Comparison of ENCODE assay signal across 22 mouse cellular contexts in the genomic region with DNA sequence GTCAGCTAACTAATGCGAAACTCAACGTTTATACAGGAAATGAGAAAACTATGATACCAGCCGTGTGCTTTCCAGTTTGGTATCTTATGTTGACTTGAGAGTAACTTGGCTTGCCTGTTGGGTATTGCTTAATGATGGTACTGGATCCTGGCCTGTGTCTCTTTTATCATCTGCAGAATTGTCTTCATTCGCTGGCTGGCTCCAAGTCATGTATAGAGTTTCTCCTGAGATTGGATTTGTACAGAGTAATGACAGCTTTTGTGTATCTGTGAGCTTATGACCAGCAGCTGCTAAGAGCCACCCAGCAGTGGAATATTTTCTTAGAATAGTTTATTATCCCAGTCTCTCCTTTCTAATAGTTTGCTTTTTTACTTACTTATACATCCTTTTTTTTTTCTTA.
DNase-seq lines count a peak whose midpoint lies in the region; ATAC-seq and TF ChIP-seq lines count a peak whose summit lies in the region.
"Had no signal": no experiment of that assay in that cellular context is flagged by ENCODE, and none has a peak within 500 bp of the region (broad histone marks: within the 10 kb centered on the region; RNA-seq: fewer than 3 reads in every experiment).

No protein-coding gene starts in this region.

- H3K4me2 ChIP-seq in liver, postnatal 0 days (ENCODE audit: low read depth, low read length), result no peak overlapping the region
- no peak overlapping the region for H3K4me2 ChIP-seq in lung, embryonic 14.5 days
- H3K4me2 ChIP-seq in lung, embryonic 16.5 days (ENCODE audit: low read depth, low read length), result no peak overlapping the region
- no peak overlapping the region for H3K4me2 ChIP-seq in lung, postnatal 0 days (replicated peaks; ENCODE audit: low read depth, low read length)

- H3K9ac ChIP-seq in liver, adult 2 months (ENCODE audit: low read depth, low read length), result no peak overlapping the region
- H3K9ac ChIP-seq in liver, postnatal 0 days (replicated peaks), result no peak overlapping the region
- no peak overlapping the region for H3K9ac ChIP-seq in lung, embryonic 14.5 days
- H3K9ac ChIP-seq in lung, embryonic 16.5 days (ENCODE audit: low read length), result no peak overlapping the region
- H3K9ac ChIP-seq in lung, postnatal 0 days (replicated peaks; ENCODE audit: low read depth), result no peak overlapping the region

- no peak overlapping the region for H3K27ac ChIP-seq in liver, adult 2 months (replicated peaks; ENCODE audit: insufficient read depth, low read depth, low read length)
- H3K27ac ChIP-seq in liver, postnatal 0 days (ENCODE audit: low read depth), result no peak overlapping the region
- H3K27ac ChIP-seq in lung, embryonic 14.5 days (ENCODE audit: low read depth), result no peak overlapping the region
- H3K27ac ChIP-seq in lung, embryonic 16.5 days (ENCODE audit: low read length), result peak overlapping the region; percentile 65
- no peak overlapping the region for H3K27ac ChIP-seq in lung, postnatal 0 days (ENCODE audit: low read length)

- H3K9me3 ChIP-seq in liver, postnatal 0 days (ENCODE audit: low read length), result no peaks in the 10 kb centered on the region
- H3K9me3 ChIP-seq in lung, embryonic 14.5 days (ENCODE audit: low read depth, low read length), result no peaks in the 10 kb centered on the region
- no peaks in the 10 kb centered on the region for H3K9me3 ChIP-seq in lung, embryonic 16.5 days (ENCODE audit: control insufficient read depth, low read length)
- no peaks in the 10 kb centered on the region for H3K9me3 ChIP-seq in lung, postnatal 0 days (ENCODE audit: low read length)
- H3K9me3 ChIP-seq: G1E had no signal

- no peak overlapping the region for H3K4me3 ChIP-seq in liver, adult 2 months (ENCODE audit: insufficient read depth, low read depth, low read length)
- H3K4me3 ChIP-seq in liver, postnatal 0 days (ENCODE audit: low read depth, low read length), result no peak overlapping the region
- H3K4me3 ChIP-seq in lung, embryonic 14.5 days (ENCODE audit: low read depth, low read length), result no peak overlapping the region
- no peak overlapping the region for H3K4me3 ChIP-seq in lung, embryonic 16.5 days (ENCODE audit: low read length)
- no peak overlapping the region for H3K4me3 ChIP-seq in lung, postnatal 0 days (ENCODE audit: low read depth, low read length)

- no peaks in the 10 kb centered on the region for H3K36me3 ChIP-seq in liver, adult 2 months (ENCODE audit: control insufficient read depth, insufficient read depth, low read length)
- H3K36me3 ChIP-seq in liver, postnatal 0 days (replicated peaks; ENCODE audit: insufficient read depth, low read length), result no peaks in the 10 kb centered on the region
- no peaks in the 10 kb centered on the region for H3K36me3 ChIP-seq in lung, embryonic 14.5 days (ENCODE audit: insufficient read depth)
- no peaks in the 10 kb centered on the region for H3K36me3 ChIP-seq in lung, embryonic 16.5 days (ENCODE audit: control insufficient read depth, insufficient read depth, low read length)
- H3K36me3 ChIP-seq in lung, postnatal 0 days (ENCODE audit: insufficient read depth, low read length), result no peaks in the 10 kb centered on the region
- H3K36me3 ChIP-seq: G1E had no signal

- ATAC-seq in liver, postnatal 0 days, result no peak
- no peak for ATAC-seq in lung, embryonic 14.5 days (ENCODE audit: insufficient read depth)
- ATAC-seq in lung, embryonic 16.5 days (ENCODE audit: low read depth), result peak; percentile 74
- peak; percentile 77 for ATAC-seq in lung, postnatal 0 days
- ATAC-seq: activated CD4-positive, CD25-positive, alpha-beta regulatory T cell, adult 4 months; CD4-positive, CD25-positive, alpha-beta regulatory T cell, adult 4 months; Patski had no signal

- TF ChIP-seq POLR2A in liver, adult 2 months (IDR thresholded peaks at IDR 0.05; ENCODE audit: extremely low read depth, insufficient read depth, low read length), result no peak

- no peak for TF ChIP-seq CTCF in liver, adult 2 months (IDR thresholded peaks at IDR 0.05; ENCODE audit: low read depth, low read length)
- no peak for TF ChIP-seq CTCF in liver, postnatal 0 days (IDR thresholded peaks at IDR 0.05; ENCODE audit: low read depth)
- no peak for TF ChIP-seq CTCF in lung, embryonic 14.5 days (IDR thresholded peaks at IDR 0.05; ENCODE audit: low read depth)
- TF ChIP-seq CTCF in lung, postnatal 0 days (IDR thresholded peaks at IDR 0.05), result no peak

- no peaks in the 10 kb centered on the region; the same call in 1 of the 2 replicates for H3K4me1 ChIP-seq in liver, adult 2 months (ENCODE audit: control insufficient read depth, insufficient read depth, low read length)
- H3K4me1 ChIP-seq in liver, postnatal 0 days (ENCODE audit: insufficient read depth), result no peaks in the 10 kb centered on the region
- H3K4me1 ChIP-seq in lung, embryonic 14.5 days (ENCODE audit: insufficient read depth), result no peaks in the 10 kb centered on the region
- H3K4me1 ChIP-seq in lung, embryonic 16.5 days (replicated peaks; ENCODE audit: control insufficient read depth, insufficient read depth, low read length), result peaks cover 12% of the 10 kb centered on the region
- no peaks in the 10 kb centered on the region for H3K4me1 ChIP-seq in lung, postnatal 0 days (ENCODE audit: insufficient read depth, low read depth, low read length)

- DNase-seq in liver, adult 2 months (ENCODE audit: extremely low read depth, low read depth, low spot score), result peak; percentile 49
- DNase-seq in liver, postnatal 0 days, result no peak
- DNase-seq in lung, embryonic 14.5 days, result peak; percentile 28
- no peak for DNase-seq in lung, adult 18-20 months
- no peak for DNase-seq in lung, postnatal 25 days (ENCODE audit: low spot score)
- peak; percentile 75 for DNase-seq in lung, postnatal 0 days (ENCODE audit: low spot score)
- no peak for DNase-seq in lung, postnatal 10 days
- DNase-seq: adrenal gland, adult 2 months; adrenal gland, adult 8-10 months; adrenal gland, postnatal 10 days; adrenal gland, postnatal 14 days; adrenal gland, postnatal 25 days; adrenal gland, postnatal 36 days; B cell, adult 2 months; cerebellum, adult 11 months; cerebellum, adult 11-12 months had no signal

- no peaks in the 10 kb centered on the region for H3K27me3 ChIP-seq in liver, adult 2 months (ENCODE audit: control insufficient read depth, insufficient read depth, low read length)
- H3K27me3 ChIP-seq in liver, postnatal 0 days (ENCODE audit: insufficient read depth, low read length), result no peaks in the 10 kb centered on the region
- no peaks in the 10 kb centered on the region for H3K27me3 ChIP-seq in lung, embryonic 14.5 days (ENCODE audit: insufficient read depth, low read length)
- no peaks in the 10 kb centered on the region for H3K27me3 ChIP-seq in lung, embryonic 16.5 days (ENCODE audit: control insufficient read depth, insufficient read depth, low read depth, low read length)
- no peaks in the 10 kb centered on the region for H3K27me3 ChIP-seq in lung, postnatal 0 days (replicated peaks; ENCODE audit: insufficient read depth, low read length)
- H3K27me3 ChIP-seq: CH12.LX, Patski had no signal

- no peak for TF ChIP-seq EP300 in liver, postnatal 0 days (IDR thresholded peaks at IDR 0.05; ENCODE audit: low read depth)
- TF ChIP-seq EP300 in lung, postnatal 0 days (IDR thresholded peaks at IDR 0.05), result no peak

- no peaks in the 10 kb centered on the region for H3K79me2 ChIP-seq in liver, adult 2 months (ENCODE audit: control insufficient read depth, insufficient read depth, low read length)

- 41% methylated on average over 4 of the region's 4 CpGs for WGBS in liver, adult 2 months
- WGBS in liver, postnatal 0 days (ENCODE audit: insufficient replicate concordance), result 74% methylated on average over 4 of the region's 4 CpGs
- WGBS in lung, embryonic 14.5 days, result 64% methylated on average over 4 of the region's 4 CpGs
- 69% methylated on average over 4 of the region's 4 CpGs for WGBS in lung, embryonic 16.5 days
- 63% methylated on average over 4 of the region's 4 CpGs for WGBS in lung, postnatal 0 days

Comparison
In these comparisons a context has a peak if more than half of its experiments do, and no peak if none do; other contexts are left out.
1. DNase-seq: peak in liver, adult 2 months (single experiment), lung, embryonic 14.5 days (single experiment) and lung, postnatal 0 days (single experiment); none in liver, postnatal 0 days (single experiment), lung, adult 18-20 months (0 of 2), lung, postnatal 25 days (single experiment) and lung, postnatal 10 days (single experiment).
2. ATAC-seq: peak in lung, embryonic 16.5 days (single experiment) and lung, postnatal 0 days (single experiment); none in liver, postnatal 0 days (single experiment) and lung, embryonic 14.5 days (single experiment).